Mouse (Mus musculus) MEL (cell line): ENCODE results near the gene Pcnt.

Experiments
- CTCF ChIP-seq, 3 experiments: IDR thresholded peaks in 2 of 3; conservative IDR thresholded peaks in 1 of 3; 2 replicates each; pipeline ENCODE4 v1.5.1; 2011 to 2012; ENCODE audit warnings: low read length in 3 of 3, low read depth in 2 of 3, mild to moderate bottlenecking in 2 of 3, improper control_type of control experiment in 1 of 3, inconsistent platforms in 1 of 3, mixed read lengths in 1 of 3, moderate library complexity in 1 of 3; ENCODE audit not compliant: control insufficient read depth in 1 of 3, insufficient read depth in 1 of 3, poor library complexity in 1 of 3, severe bottlenecking in 1 of 3
- E2F4 ChIP-seq: IDR thresholded peaks from 2 replicates; pipeline ENCODE4 v1.6.1; 2011; ENCODE audit warnings: low read depth, low read length, improper control_type of control experiment, borderline replicate concordance
- MEF2A ChIP-seq: IDR thresholded peaks from 2 replicates; pipeline ENCODE4 v1.6.1; 2014; ENCODE audit warnings: low read depth, mild to moderate bottlenecking, inconsistent platforms, low read length, improper control_type of control experiment; ENCODE audit not compliant: poor library complexity, insufficient replicate concordance, severe bottlenecking; ENCODE audit errors: extremely low read depth
- POLR2A ChIP-seq, 2 experiments: IDR thresholded peaks; 2 replicates each; pipeline ENCODE4 v1.6.1; 2011 to 2012; ENCODE audit warnings: low read length in 2 of 2, mild to moderate bottlenecking in 2 of 2, control low read depth in 1 of 2, improper control_type of control experiment in 1 of 2, low read depth in 1 of 2, moderate library complexity in 1 of 2; ENCODE audit not compliant: control insufficient read depth in 1 of 2, insufficient read depth in 1 of 2, poor library complexity in 1 of 2
- RCOR1 ChIP-seq: IDR thresholded peaks from 2 replicates; pipeline ENCODE4 v1.6.1; 2012; ENCODE audit warnings: low read depth, mild to moderate bottlenecking, inconsistent platforms, low read length, improper control_type of control experiment
- ZKSCAN1 ChIP-seq: IDR thresholded peaks from 2 replicates; pipeline ENCODE4 v1.6.1; 2012; ENCODE audit warnings: low read depth, mild to moderate bottlenecking, inconsistent platforms, low read length, improper control_type of control experiment, moderate library complexity

- no peak for TF ChIP-seq RCOR1
- TF ChIP-seq CTCF (IDR thresholded peaks at IDR 0.05 in 2 of 3, conservative IDR thresholded peaks at IDR 0.05 in 1 of 3; ENCODE audit: control insufficient read depth in 1 of 3, insufficient read depth in 1 of 3, low read depth in 2 of 3, low read length in 3 of 3, poor library complexity in 1 of 3, severe bottlenecking in 1 of 3), result peak; percentile 35 to 59 (median 51); a peak in 5 of 6 replicates
- no peak for TF ChIP-seq E2F4
- no peak for TF ChIP-seq ZKSCAN1
- TF ChIP-seq POLR2A (IDR thresholded peaks at IDR 0.05; ENCODE audit: control insufficient read depth in 1 of 2, insufficient read depth in 1 of 2, low read depth in 1 of 2, low read length in 2 of 2, poor library complexity in 1 of 2), result no peak
- TF ChIP-seq MEF2A, result no peak
These were observed 116.1 kb downstream of the Pcnt start for GRCm38 (mm10) chr10:76326304-76327006.
